In the genomic region with DNA sequence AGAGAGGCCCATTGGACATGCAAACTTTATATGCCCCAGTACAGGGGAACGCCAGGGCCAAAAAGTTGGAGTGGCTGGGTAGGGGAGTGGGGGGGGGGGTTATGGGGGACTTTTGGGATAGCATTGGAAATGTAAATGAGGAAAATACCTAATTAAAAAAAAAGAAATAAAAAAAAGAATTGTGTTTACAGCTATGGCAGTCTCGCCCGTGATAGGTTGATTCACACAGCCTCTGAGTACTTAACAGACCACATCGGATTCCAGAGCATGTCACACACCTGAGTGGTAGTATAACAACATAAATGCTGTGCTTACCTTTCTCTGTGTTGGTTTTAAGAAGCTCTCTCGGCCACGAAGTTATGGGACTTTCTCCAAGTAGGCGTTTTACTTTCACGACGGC, we compare ENCODE assay signal across 26 mouse cellular contexts. TPM values are rescaled to one million over a fixed set of nuclear protein-coding genes. Genes with fewer than 3 reads are reported as not detected.
"Had no signal": no experiment of that assay in that cellular context is flagged by ENCODE, and none has a peak within 500 bp of the region (broad histone marks: within the 10 kb centered on the region; RNA-seq: fewer than 3 reads in every experiment).

A gene (plus strand): TSS at position 301 of the 400 bp plus-strand sequence.

RNA-seq across cellular contexts. Expression of the gene that starts here (rescaled TPM):
- total RNA-seq: common myeloid progenitor, adult 5-6 weeks; gastrocnemius, adult 18-20 months; gastrocnemius, adult 2 months; gastrocnemius, adult 8-10 months; gastrocnemius, postnatal 10 days; gastrocnemius, postnatal 14 days; gastrocnemius, postnatal 25 days; gastrocnemius, postnatal 36 days; gastrocnemius, postnatal 4 days; granulocyte monocyte progenitor cell, adult 5-6 weeks; heart, adult 18-20 months; heart, adult 2 months; heart, adult 8-10 months had no signal
- polyA plus RNA-seq: cortical plate, adult 2 months; embryonic facial prominence, embryonic 10.5 days; embryonic facial prominence, embryonic 11.5 days; embryonic facial prominence, embryonic 12.5 days; embryonic facial prominence, embryonic 13.5 days; embryonic facial prominence, embryonic 14.5 days; embryonic facial prominence, embryonic 15.5 days; erythroblast, embryonic 14.5 days; forebrain, embryonic 10.5 days; forebrain, embryonic 11.5 days; forebrain, embryonic 12.5 days; frontal cortex, adult 2 months; gonadal fat pad, adult 2 months; heart, adult 2 months had no signal
